Mouse (Mus musculus) bone marrow macrophage, adult 2 months (primary cell): ENCODE data around the gene Gm10645.

Experiments used
- CTCF ChIP-seq: IDR thresholded peaks from 2 replicates; pipeline ENCODE4 v1.5.1; 2012; ENCODE audit warnings: low read depth, mild to moderate bottlenecking, low read length, moderate library complexity
- POLR2A ChIP-seq: IDR thresholded peaks from 2 replicates; pipeline ENCODE4 v1.6.1; 2012; ENCODE audit warnings: mild to moderate bottlenecking, low read depth, low read length, borderline replicate concordance

GRCm38 (mm10) chr8:83145421-83145820 is 20.5 kb downstream of the Gm10645 start:
- no peak for TF ChIP-seq CTCF
- TF ChIP-seq POLR2A, result no peak
